Mouse (Mus musculus): ENCODE results near the gene Hey2.

Gene Hey2

DNA sequence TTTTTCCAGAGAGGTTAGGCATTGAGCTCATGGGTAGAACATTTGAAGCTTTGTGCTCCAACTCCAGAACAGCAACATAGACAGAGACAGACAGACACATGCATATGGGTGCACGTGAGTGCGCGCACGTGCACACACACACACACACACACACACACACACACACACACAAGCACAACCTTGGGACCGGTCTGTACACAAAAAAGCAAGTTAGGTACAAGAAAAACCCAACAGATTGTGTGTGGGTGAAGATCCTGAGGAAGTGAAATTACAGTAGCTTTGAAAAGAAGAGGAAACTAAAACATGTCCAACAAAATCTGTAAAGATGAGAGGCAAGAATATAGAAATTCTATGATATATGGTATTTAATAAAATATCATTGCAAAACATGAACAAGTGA, 53.1 kb downstream of the Hey2 start:
- no peak for DNase-seq (ENCODE audit: low spot score)

DNA sequence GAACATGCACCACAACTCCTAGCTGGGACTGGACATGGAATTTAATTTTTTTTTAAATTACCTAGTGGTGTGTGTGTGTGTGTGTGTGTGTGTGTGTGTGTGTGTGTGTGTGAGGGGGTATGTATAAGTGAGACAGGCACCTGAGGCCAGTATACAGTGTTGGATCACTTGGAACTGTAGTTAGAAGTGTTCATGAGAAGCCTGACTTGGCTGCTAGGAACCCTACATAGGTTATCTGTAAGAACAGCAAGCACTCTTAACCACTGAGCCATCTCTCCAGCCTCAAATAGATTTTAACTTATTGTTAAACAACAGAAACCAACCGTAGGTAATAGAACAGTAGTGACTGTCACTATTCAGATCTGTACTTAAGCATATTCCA, 54.3 kb downstream of the Hey2 start:
- DNase-seq (ENCODE audit: low spot score): no peak

GRCm38 (mm10) chr10:30787684-30788339, 54.8 kb downstream of the Hey2 start:
- no peak for DNase-seq (ENCODE audit: low spot score)

GRCm38 (mm10) chr10:30786103-30786754, 56.4 kb downstream of the Hey2 start:
- DNase-seq (ENCODE audit: low spot score): peak; percentile 76

All from MN1 (cell line).